Mouse (Mus musculus) myocyte (in vitro differentiated cells): ENCODE measurements around the gene Rdm1. TPM values are rescaled to one million over a fixed set of nuclear protein-coding genes. Genes with fewer than 3 reads are reported as not detected.
A peak's percentile ranks its signal among the peaks of the same experiment; 100 is the strongest.
"Not testable (repeated sequence)": the region's sequence is repeated elsewhere in the genome, so short reads cannot be mapped to it uniquely, and the experiment has no call there.

Experiments used
- H3K27me3 ChIP-seq: one replicate; pipeline ENCODE4 v1.6.1; 2011; ENCODE audit not compliant: control insufficient read depth, insufficient read depth, insufficient read length
- H3K36me3 ChIP-seq: one replicate; pipeline ENCODE4 v1.6.1; 2011; ENCODE audit not compliant: control insufficient read depth, insufficient read depth
- H3K4me2 ChIP-seq: one replicate; pipeline ENCODE4 v1.6.1; 2011; ENCODE audit warnings: low read depth, control low read depth
- H3K4me3 ChIP-seq: one replicate; pipeline ENCODE4 v1.5.1; 2011; ENCODE audit warnings: mild to moderate bottlenecking, control low read depth, moderate library complexity
- H3K79me2 ChIP-seq: one replicate; pipeline ENCODE4 v1.6.1; 2011; ENCODE audit not compliant: control insufficient read depth, insufficient read depth
- H3ac ChIP-seq: one replicate; pipeline ENCODE4 v1.6.1; 2011; ENCODE audit not compliant: control insufficient read depth, insufficient read length
- CEBPB ChIP-seq: IDR thresholded peaks from 2 replicates; pipeline ENCODE4 v1.6.1; 2011; ENCODE audit warnings: mild to moderate bottlenecking, moderate library complexity; ENCODE audit not compliant: poor library complexity, insufficient read depth, severe bottlenecking
- E2F4 ChIP-seq: IDR thresholded peaks from one replicate; pipeline ENCODE4 v1.6.1; 2011; ENCODE audit warnings: mild to moderate bottlenecking, control low read depth, moderate library complexity; ENCODE audit not compliant: insufficient read depth
- MAX ChIP-seq: IDR thresholded peaks from one replicate; pipeline ENCODE4 v1.6.1; 2011; ENCODE audit warnings: low read depth, mild to moderate bottlenecking, control low read depth
- MYOD1 ChIP-seq, 3 experiments: IDR thresholded peaks; one replicate each; pipeline ENCODE4 v1.6.1; 2011; ENCODE audit warnings: control low read depth in 2 of 3, low read depth in 2 of 3, mild to moderate bottlenecking in 2 of 3, moderate library complexity in 1 of 3; ENCODE audit not compliant: insufficient read length in 2 of 3, control insufficient read depth in 1 of 3
- MYOG ChIP-seq, 3 experiments: IDR thresholded peaks; one replicate each; pipeline ENCODE4 v1.6.1; 2011; ENCODE audit warnings: control low read depth in 2 of 3, low read depth in 2 of 3, mild to moderate bottlenecking in 2 of 3; ENCODE audit not compliant: insufficient read length in 2 of 3, control insufficient read depth in 1 of 3, insufficient read depth in 1 of 3
- POLR2A ChIP-seq: IDR thresholded peaks from one replicate; pipeline ENCODE4 v1.6.1; 2011; ENCODE audit warnings: low read depth, mild to moderate bottlenecking, control low read depth, moderate library complexity; ENCODE audit not compliant: insufficient read length
- POLR2AphosphoS2 ChIP-seq: IDR thresholded peaks from one replicate; pipeline ENCODE4 v1.6.1; 2011; ENCODE audit warnings: low read depth, control low read depth; ENCODE audit not compliant: insufficient read length
- REST ChIP-seq: IDR thresholded peaks from one replicate; pipeline ENCODE4 v1.6.1; 2011; ENCODE audit warnings: mild to moderate bottlenecking, control low read depth, moderate library complexity; ENCODE audit not compliant: insufficient read depth, insufficient read length
- SRF ChIP-seq: IDR thresholded peaks from one replicate; pipeline ENCODE4 v1.6.1; 2011; ENCODE audit warnings: low read depth; ENCODE audit not compliant: control insufficient read depth, insufficient read length
- TCF12 ChIP-seq: IDR thresholded peaks from one replicate; pipeline ENCODE4 v1.6.1; 2011; ENCODE audit warnings: mild to moderate bottlenecking, control low read depth; ENCODE audit not compliant: poor library complexity, insufficient read depth, severe bottlenecking
- TCF3 ChIP-seq: IDR thresholded peaks from one replicate; pipeline ENCODE4 v1.6.1; 2011; ENCODE audit warnings: low read depth, control low read depth; ENCODE audit not compliant: insufficient read length
- USF1 ChIP-seq: IDR thresholded peaks from one replicate; pipeline ENCODE4 v1.6.1; 2011; ENCODE audit warnings: low read depth, mild to moderate bottlenecking, control low read depth, moderate library complexity
- polyA plus RNA-seq: library from polyadenylated mRNA; unstranded; fragments of >200 nt; fragmentation: generic; extraction: Trizol; gene quantifications from one replicate; pipeline ENCODE4 v1.2.1, GENCODE M21; 2012; ENCODE audit warnings: missing spikeins

Rdm1 gene
- polyA plus RNA-seq, 1 experiment: 8.5 TPM

GRCm38 (mm10) chr11:101617849-101618248 is 9.1 kb upstream of the Rdm1 start:
- H3K79me2 ChIP-seq: no peaks in the 10 kb centered on the region
- H3K27me3 ChIP-seq: no peaks in the 10 kb centered on the region
- no peak overlapping the region for H3ac ChIP-seq
- H3K4me3 ChIP-seq: no peak overlapping the region
- H3K4me2 ChIP-seq: no peak overlapping the region
- no peaks in the 10 kb centered on the region for H3K36me3 ChIP-seq
- TF ChIP-seq TCF12 (no peak), CEBPB (no peak), POLR2A (no peak), TCF3 (no peak), POLR2AphosphoS2 (no peak), SRF (no peak), MYOG (IDR thresholded peaks at IDR 0.05; ENCODE audit: control insufficient read depth in 1 of 3, insufficient read depth in 1 of 3, insufficient read length in 2 of 3, low read depth in 2 of 3) (no peak), REST (no peak), MAX (no peak), USF1 (no peak), E2F4 (no peak), MYOD1 (IDR thresholded peaks at IDR 0.05; ENCODE audit: control insufficient read depth in 1 of 3, insufficient read length in 2 of 3, low read depth in 2 of 3) (no peak)

GRCm38 (mm10) chr11:101618596-101618995 is 8.4 kb upstream of the Rdm1 start:
- Histone ChIP-seq H3ac (no peak overlapping the region), H3K79me2 (no peaks in the 10 kb centered on the region), H3K4me2 (no peak overlapping the region), H3K36me3 (no peaks in the 10 kb centered on the region), H3K27me3 (no peaks in the 10 kb centered on the region), H3K4me3 (no peak overlapping the region)
- TF ChIP-seq MAX (no peak), CEBPB (no peak), USF1 (no peak), TCF3 (no peak), SRF (no peak), TCF12 (no peak), POLR2A (no peak), REST (no peak), MYOD1 (IDR thresholded peaks at IDR 0.05; ENCODE audit: control insufficient read depth in 1 of 3, insufficient read length in 2 of 3, low read depth in 2 of 3) (no peak), E2F4 (no peak), POLR2AphosphoS2 (no peak), MYOG (IDR thresholded peaks at IDR 0.05; ENCODE audit: control insufficient read depth in 1 of 3, insufficient read depth in 1 of 3, insufficient read length in 2 of 3, low read depth in 2 of 3) (no peak)

- H3K4me2 ChIP-seq, H3K36me3 ChIP-seq, H3K4me3 ChIP-seq, H3K27me3 ChIP-seq, H3K79me2 ChIP-seq, H3ac ChIP-seq: not testable (repeated sequence)
Measured at GRCm38 (mm10) chr11:101620022-101620655, 6.9 kb upstream of the Rdm1 start.

GRCm38 (mm10) chr11:101626649-101626994 is 373 bp upstream of the Rdm1 start:
- H3K4me2 ChIP-seq: peak overlapping the region; percentile 94
- TF ChIP-seq TCF12 (no peak), CEBPB (no peak), REST (no peak), POLR2A (no peak), USF1 (no peak), MYOD1 (IDR thresholded peaks at IDR 0.05; ENCODE audit: control insufficient read depth in 1 of 3, insufficient read length in 2 of 3, low read depth in 2 of 3) (no peak), TCF3 (no peak), MAX (no peak), E2F4 (no peak), MYOG (IDR thresholded peaks at IDR 0.05; ENCODE audit: control insufficient read depth in 1 of 3, insufficient read depth in 1 of 3, insufficient read length in 2 of 3, low read depth in 2 of 3) (no peak), SRF (no peak), POLR2AphosphoS2 (no peak)
- H3ac ChIP-seq: no peak overlapping the region
- H3K79me2 ChIP-seq: no peaks in the 10 kb centered on the region
- no peaks in the 10 kb centered on the region for H3K36me3 ChIP-seq
- no peaks in the 10 kb centered on the region for H3K27me3 ChIP-seq
- H3K4me3 ChIP-seq: peak overlapping the region; percentile 23

- H3K36me3 ChIP-seq: no peaks in the 10 kb centered on the region
- H3K27me3 ChIP-seq: no peaks in the 10 kb centered on the region
- peak overlapping the region; percentile 23 for H3K4me3 ChIP-seq
- H3K79me2 ChIP-seq: no peaks in the 10 kb centered on the region
- H3ac ChIP-seq: no peak overlapping the region
- peak overlapping the region; percentile 93 for H3K4me2 ChIP-seq
- peak; percentile 35 for TF ChIP-seq POLR2A
- TF ChIP-seq E2F4: peak; percentile 72
- no peak for TF ChIP-seq MAX
Measured at GRCm38 (mm10) chr11:101627857-101628559, 1.0 kb downstream of the Rdm1 start.

GRCm38 (mm10) chr11:101628733-101629417 is 1.9 kb downstream of the Rdm1 start:
- not testable (repeated sequence) for H3K36me3 ChIP-seq, H3ac ChIP-seq, H3K27me3 ChIP-seq, H3K79me2 ChIP-seq
- Histone ChIP-seq H3K4me2 (peak overlapping the region; percentile 93), H3K4me3 (peak overlapping the region; percentile 23)
